9 mouse cellular contexts compared by ENCODE assay signal in the genomic region with DNA sequence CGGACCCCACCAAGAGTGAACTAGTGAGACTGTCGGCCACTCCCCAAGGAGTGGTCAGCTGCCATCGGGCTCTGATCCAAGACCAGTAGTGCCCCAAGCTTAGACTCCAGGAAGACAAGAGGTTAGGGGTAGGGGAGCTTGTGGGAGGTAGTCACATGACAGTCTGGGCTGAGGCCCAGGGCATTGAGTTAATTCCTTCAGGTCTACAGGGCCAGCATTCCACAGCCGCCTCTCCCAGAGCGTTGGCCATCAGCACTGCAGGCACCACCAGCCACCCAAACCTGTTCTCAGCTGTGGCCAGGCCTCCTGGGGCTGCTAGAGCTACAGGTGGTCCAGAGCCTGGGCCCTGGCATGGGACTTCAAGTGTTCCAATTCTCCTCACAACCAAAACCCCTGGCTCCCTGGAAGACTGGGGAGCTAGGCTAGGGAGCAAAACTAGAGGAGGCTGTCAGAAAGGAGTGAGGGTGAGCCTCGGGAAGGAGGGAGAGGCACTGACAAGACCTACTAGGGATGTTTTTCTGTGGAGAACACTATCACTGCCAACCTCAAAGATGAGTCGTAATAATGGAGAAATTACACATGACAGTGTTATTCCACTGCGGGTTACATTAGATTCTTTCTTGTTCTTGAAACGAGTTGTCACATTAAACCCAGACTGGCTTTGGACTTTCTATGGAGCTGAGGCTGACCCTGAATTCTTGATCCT. TPM values are rescaled to one million over a fixed set of nuclear protein-coding genes. Genes with fewer than 3 reads are reported as not detected.
DNase-seq lines count a peak whose midpoint lies in the region; ATAC-seq lines count a peak whose summit lies in the region.
"Had no signal": no experiment of that assay in that cellular context is flagged by ENCODE, and none has a peak within 500 bp of the region (broad histone marks: within the 10 kb centered on the region; RNA-seq: fewer than 3 reads in every experiment).

No protein-coding gene starts in this region.

- H3K27me3 ChIP-seq in midbrain, embryonic 11.5 days (ENCODE audit: control insufficient read depth, insufficient read depth, low read length), result no peaks in the 10 kb centered on the region
- H3K27me3 ChIP-seq in midbrain, embryonic 14.5 days (ENCODE audit: control insufficient read depth, insufficient read depth, low read length), result no peaks in the 10 kb centered on the region
- H3K27me3 ChIP-seq in embryonic facial prominence, embryonic 15.5 days, result no peaks in the 10 kb centered on the region
- H3K27me3 ChIP-seq in liver, embryonic 11.5 days (replicated peaks; ENCODE audit: control insufficient read depth, insufficient read depth, low read length), result no peaks in the 10 kb centered on the region

- WGBS in midbrain, embryonic 11.5 days, result 67% methylated on average over 9 of the region's 9 CpGs
- 63% methylated on average over 9 of the region's 9 CpGs for WGBS in midbrain, embryonic 14.5 days
- 56% methylated on average over 9 of the region's 9 CpGs for WGBS in embryonic facial prominence, embryonic 15.5 days
- 73% methylated on average over 9 of the region's 9 CpGs for WGBS in liver, embryonic 11.5 days

- no peak overlapping the region for H3K9ac ChIP-seq in midbrain, embryonic 11.5 days (ENCODE audit: low read length)
- no peak overlapping the region for H3K9ac ChIP-seq in midbrain, embryonic 14.5 days (replicated peaks; ENCODE audit: low read length)
- no peak overlapping the region for H3K9ac ChIP-seq in embryonic facial prominence, embryonic 15.5 days
- H3K9ac ChIP-seq in liver, embryonic 11.5 days (ENCODE audit: low read depth, low read length), result no peak overlapping the region
- H3K9ac ChIP-seq: liver, embryonic 14.5 days had no signal

- H3K4me1 ChIP-seq in midbrain, embryonic 11.5 days (ENCODE audit: control insufficient read depth, insufficient read depth, low read length), result no peaks in the 10 kb centered on the region
- no peaks in the 10 kb centered on the region for H3K4me1 ChIP-seq in midbrain, embryonic 14.5 days (ENCODE audit: control insufficient read depth, insufficient read depth, low read length)
- peaks cover 18% of the 10 kb centered on the region for H3K4me1 ChIP-seq in embryonic facial prominence, embryonic 15.5 days
- no peaks in the 10 kb centered on the region for H3K4me1 ChIP-seq in liver, embryonic 11.5 days (replicated peaks; ENCODE audit: control insufficient read depth, insufficient read depth, low read length)

- no peaks in the 10 kb centered on the region for H3K9me3 ChIP-seq in midbrain, embryonic 11.5 days (ENCODE audit: control insufficient read depth, low read length)
- H3K9me3 ChIP-seq in midbrain, embryonic 14.5 days (ENCODE audit: control insufficient read depth, low read length), result 0 out of 2 replicates have a peak, but pooled peaks cover 3% of the 10 kb centered on the region
- H3K9me3 ChIP-seq in embryonic facial prominence, embryonic 15.5 days (replicated peaks), result no peaks in the 10 kb centered on the region
- H3K9me3 ChIP-seq in liver, embryonic 11.5 days (ENCODE audit: control insufficient read depth, low read length), result no peaks in the 10 kb centered on the region

- DNase-seq in midbrain, embryonic 11.5 days (ENCODE audit: low spot score, missing footprints), result no peak
- no peak for DNase-seq in midbrain, embryonic 14.5 days
- DNase-seq in kidney, adult 9 months, result peak; percentile 97
- DNase-seq in ovary, postnatal 36 days (ENCODE audit: low spot score), result peak; percentile 54
- DNase-seq in embryo, embryonic 9.5 days (ENCODE audit: extremely low spot score), result no peak
- DNase-seq in right cerebral cortex, postnatal 14 days, result no peak
- DNase-seq in liver, embryonic 11.5 days (ENCODE audit: low spot score), result no peak

- no peak overlapping the region for H3K4me3 ChIP-seq in midbrain, embryonic 11.5 days (ENCODE audit: low read depth, low read length)
- no peak overlapping the region for H3K4me3 ChIP-seq in midbrain, embryonic 14.5 days (replicated peaks; ENCODE audit: low read depth, low read length)
- H3K4me3 ChIP-seq in embryonic facial prominence, embryonic 15.5 days (replicated peaks), result no peak overlapping the region
- no peak overlapping the region for H3K4me3 ChIP-seq in liver, embryonic 11.5 days (ENCODE audit: low read depth, low read length)

- no peak overlapping the region for H3K4me2 ChIP-seq in midbrain, embryonic 11.5 days
- no peak overlapping the region for H3K4me2 ChIP-seq in midbrain, embryonic 14.5 days (ENCODE audit: low read length)
- no peak overlapping the region for H3K4me2 ChIP-seq in embryonic facial prominence, embryonic 15.5 days (replicated peaks)
- H3K4me2 ChIP-seq in liver, embryonic 11.5 days, result no peak overlapping the region

- ATAC-seq in midbrain, embryonic 11.5 days (ENCODE audit: low FRiP score), result peak; percentile 11; the same call in 1 of the 2 replicates
- no peak for ATAC-seq in midbrain, embryonic 14.5 days (ENCODE audit: low FRiP score, low TSS enrichment)
- 0 out of 2 replicates have a peak, but pooled peaks have one; percentile 40 for ATAC-seq in embryonic facial prominence, embryonic 15.5 days (ENCODE audit: insufficient number of reproducible peaks, low FRiP score, low TSS enrichment, low read depth)
- no peak for ATAC-seq in liver, embryonic 11.5 days (replicated peaks; ENCODE audit: low FRiP score)

- no peaks in the 10 kb centered on the region for H3K36me3 ChIP-seq in midbrain, embryonic 11.5 days (ENCODE audit: control insufficient read depth, insufficient read depth, low read length)
- H3K36me3 ChIP-seq in midbrain, embryonic 14.5 days (ENCODE audit: control insufficient read depth, insufficient read depth, low read length), result no peaks in the 10 kb centered on the region
- H3K36me3 ChIP-seq in embryonic facial prominence, embryonic 15.5 days, result no peaks in the 10 kb centered on the region
- no peaks in the 10 kb centered on the region for H3K36me3 ChIP-seq in liver, embryonic 11.5 days (ENCODE audit: control insufficient read depth, insufficient read depth, low read length)

- H3K27ac ChIP-seq in midbrain, embryonic 11.5 days (ENCODE audit: low read depth, low read length), result no peak overlapping the region
- no peak overlapping the region for H3K27ac ChIP-seq in midbrain, embryonic 14.5 days (replicated peaks; ENCODE audit: low read depth, low read length)
- peak overlapping the region; percentile 48; the same call in 1 of the 2 replicates for H3K27ac ChIP-seq in embryonic facial prominence, embryonic 15.5 days (replicated peaks)
- H3K27ac ChIP-seq in liver, embryonic 11.5 days (ENCODE audit: low read depth, low read length), result no peak overlapping the region
- H3K27ac ChIP-seq: liver, embryonic 14.5 days had no signal

RNA-seq across cellular contexts. Expression of gene Irf2bpl, which starts 12.1 kb away (rescaled TPM):
- 24.4 and 26.4 TPM in 2 replicates for polyA plus RNA-seq in midbrain, embryonic 11.5 days (2014; fragmentation: Nextera tagmentation; extraction: Ambion mirVana)
- 71.6 and 80.2 TPM in 2 replicates for polyA plus RNA-seq in midbrain, embryonic 14.5 days (2014; fragmentation: Nextera tagmentation; extraction: Ambion mirVana)
- polyA plus RNA-seq in embryonic facial prominence, embryonic 15.5 days (2015; fragmentation: Nextera tagmentation; extraction: Ambion mirVana), result 45.2 and 50.6 TPM in 2 replicates
- polyA plus RNA-seq in liver, embryonic 11.5 days (2014; fragmentation: Nextera tagmentation; extraction: Ambion mirVana), result 9.7 and 9.8 TPM in 2 replicates

Comparison
In these comparisons a context has a peak if more than half of its experiments do, and no peak if none do; other contexts are left out.
1. ATAC-seq: peak in midbrain, embryonic 11.5 days (single experiment) and embryonic facial prominence, embryonic 15.5 days (single experiment); none in midbrain, embryonic 14.5 days (single experiment) and liver, embryonic 11.5 days (single experiment).
2. DNase-seq: peak in kidney, adult 9 months (single experiment) and ovary, postnatal 36 days (single experiment); none in midbrain, embryonic 11.5 days (single experiment), midbrain, embryonic 14.5 days (single experiment), embryo, embryonic 9.5 days (single experiment), right cerebral cortex, postnatal 14 days (single experiment) and liver, embryonic 11.5 days (single experiment).